ENCODE assay signal across 10 mouse cellular contexts in the genomic region with DNA sequence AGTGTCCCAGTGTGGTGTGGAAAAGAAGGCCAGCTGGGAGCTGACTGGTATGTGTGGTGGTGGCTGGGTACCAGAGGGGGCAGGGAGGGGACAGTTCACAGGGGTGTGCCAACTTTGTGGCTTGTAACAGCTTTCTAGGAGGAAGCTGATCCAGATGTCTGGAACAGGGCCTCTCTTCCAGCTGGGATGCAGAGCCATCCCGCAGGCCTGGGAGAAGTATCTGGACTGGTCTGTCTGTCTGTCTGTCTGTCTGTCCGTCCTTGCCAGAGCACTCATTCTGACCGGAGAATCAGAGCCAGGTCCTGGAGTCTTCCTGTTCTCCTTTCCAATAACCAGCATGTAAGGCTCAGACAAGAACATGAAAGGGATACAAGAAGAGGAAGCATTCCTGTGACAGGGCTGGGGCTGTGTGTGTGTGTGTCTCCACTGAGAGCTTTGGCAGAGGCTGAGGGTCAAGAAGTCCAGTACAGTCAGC. TPM values are rescaled to one million over a fixed set of nuclear protein-coding genes. Genes with fewer than 3 reads are reported as not detected.
A peak's percentile ranks its signal among the peaks of the same experiment; 100 is the strongest.
DNase-seq lines count a peak whose midpoint lies in the region; ATAC-seq and TF ChIP-seq lines count a peak whose summit lies in the region.
"Had no signal": no experiment of that assay in that cellular context is flagged by ENCODE, and none has a peak within 500 bp of the region (broad histone marks: within the 10 kb centered on the region; RNA-seq: fewer than 3 reads in every experiment).

No protein-coding gene starts in this region.

- no peaks in the 10 kb centered on the region for H3K9me3 ChIP-seq in embryonic facial prominence, embryonic 13.5 days
- no peaks in the 10 kb centered on the region for H3K9me3 ChIP-seq in heart, embryonic 15.5 days (replicated peaks)
- H3K9me3 ChIP-seq: midbrain, embryonic 12.5 days had no signal

- TF ChIP-seq CTCF in layer of hippocampus, adult 2 months (conservative IDR thresholded peaks at IDR 0.05) = no peak

- H3K27ac ChIP-seq in layer of hippocampus, adult 2 months = peak overlapping the region; percentile 5; the same call in 1 of the 2 replicates
- H3K27ac ChIP-seq in embryonic facial prominence, embryonic 13.5 days = peak overlapping the region; percentile 71
- H3K27ac ChIP-seq in heart, embryonic 15.5 days = peak overlapping the region; percentile 42
- H3K27ac ChIP-seq: midbrain, embryonic 12.5 days had no signal

- DNase-seq in layer of hippocampus, adult 2 months (ENCODE audit: low spot score in 2 of 2) = no peak
- DNase-seq in layer of hippocampus, adult 18-20 months (ENCODE audit: low spot score in 2 of 2) = no peak
- peak; percentile 21 for DNase-seq in skeletal muscle tissue, adult 2 months (ENCODE audit: low read depth, low spot score)
- DNase-seq in cerebellum, postnatal 4 days (ENCODE audit: low spot score in 2 of 2) = no peak
- no peak for DNase-seq in cerebellum, postnatal 36 days
- DNase-seq: layer of hippocampus, adult 9-11 months had no signal

- no peaks in the 10 kb centered on the region for H3K27me3 ChIP-seq in embryonic facial prominence, embryonic 13.5 days
- no peaks in the 10 kb centered on the region for H3K27me3 ChIP-seq in heart, embryonic 15.5 days
- H3K27me3 ChIP-seq: midbrain, embryonic 12.5 days had no signal

- no peak overlapping the region for H3K4me3 ChIP-seq in layer of hippocampus, adult 2 months
- no peak overlapping the region for H3K4me3 ChIP-seq in embryonic facial prominence, embryonic 13.5 days
- H3K4me3 ChIP-seq in heart, embryonic 15.5 days = no peak overlapping the region
- H3K4me3 ChIP-seq: midbrain, embryonic 12.5 days had no signal

- H3K4me2 ChIP-seq in embryonic facial prominence, embryonic 13.5 days = no peak overlapping the region
- H3K4me2 ChIP-seq in heart, embryonic 15.5 days = no peak overlapping the region
- H3K4me2 ChIP-seq: midbrain, embryonic 12.5 days had no signal

- H3K4me1 ChIP-seq in embryonic facial prominence, embryonic 13.5 days = peaks cover 28% of the 10 kb centered on the region
- peaks cover 22% of the 10 kb centered on the region for H3K4me1 ChIP-seq in heart, embryonic 15.5 days (replicated peaks)

- peak overlapping the region; percentile 36; the same call in 1 of the 2 replicates for H3K9ac ChIP-seq in embryonic facial prominence, embryonic 13.5 days
- no peak overlapping the region for H3K9ac ChIP-seq in heart, embryonic 15.5 days
- H3K9ac ChIP-seq: midbrain, embryonic 12.5 days had no signal

- ATAC-seq in embryonic facial prominence, embryonic 13.5 days (ENCODE audit: insufficient number of reproducible peaks, insufficient read depth, low FRiP score, low TSS enrichment, low read depth) = peak; percentile 57; the same call in 1 of the 2 replicates
- ATAC-seq in heart, embryonic 15.5 days (replicated peaks; ENCODE audit: insufficient number of reproducible peaks, insufficient read depth, low FRiP score, low read depth) = peak; percentile 41; the same call in 1 of the 2 replicates
- ATAC-seq: forebrain, embryonic 16.5 days had no signal

- whole genome bisulfite sequencing in embryonic facial prominence, embryonic 13.5 days = 53% methylated on average over 3 of the region's 3 CpGs
- WGBS in heart, embryonic 15.5 days = 52% methylated on average over 3 of the region's 3 CpGs

- peaks cover 12% of the 10 kb centered on the region for H3K36me3 ChIP-seq in embryonic facial prominence, embryonic 13.5 days
- peaks cover 6% of the 10 kb centered on the region; the same call in 1 of the 2 replicates for H3K36me3 ChIP-seq in heart, embryonic 15.5 days

RNA-seq across cellular contexts. Expression of a gene that starts 38.0 kb away (rescaled TPM):
- 100 to 1,000 TPM; 222 to 227 TPM for total RNA-seq in layer of hippocampus, adult 2 months (2021)
- 100 to 1,000 TPM; 220 to 231 TPM for total RNA-seq in layer of hippocampus, adult 18-20 months (2021)
- 225 and 236 TPM in 2 replicates for polyA plus RNA-seq in embryonic facial prominence, embryonic 13.5 days (2015; fragmentation: Nextera tagmentation; extraction: Ambion mirVana)
- polyA plus RNA-seq in heart, embryonic 15.5 days (2015; fragmentation: Nextera tagmentation; extraction: Ambion mirVana) = 121 and 125 TPM in 2 replicates

Comparison
In these comparisons a context has a peak if more than half of its experiments do, and no peak if none do; other contexts are left out.
1. H3K27ac ChIP-seq: peak in every context shown above with its lines; median percentile 71 in embryonic facial prominence, embryonic 13.5 days; 42 in heart, embryonic 15.5 days; 5 in layer of hippocampus, adult 2 months.